Mouse (Mus musculus) MEL (cell line): ENCODE results near the gene Ikzf1. TPM values are rescaled to one million over a fixed set of nuclear protein-coding genes. Genes with fewer than 3 reads are reported as not detected.

ENCODE experiments used
- DNase-seq: peaks from one replicate; pipeline ENCODE4 v3.0.0; 2011; ENCODE audit warnings: low read depth, low spot score
- H3K27ac ChIP-seq: 2 replicates; pipeline ENCODE4 v1.5.1; 2012; ENCODE audit warnings: low read depth, mild to moderate bottlenecking, control low read depth, low read length, moderate library complexity; ENCODE audit not compliant: control insufficient read depth
- H3K27me3 ChIP-seq, 2 experiments: fragments of 150-350 bp in 1 of 2; sonication (generic) in 1 of 2; 2 replicates each; pipeline ENCODE4 v1.6.1; 2012; ENCODE audit warnings: low read length in 2 of 2, mild to moderate bottlenecking in 2 of 2, improper control_type of control experiment in 1 of 2, moderate library complexity in 1 of 2; ENCODE audit not compliant: insufficient read depth in 2 of 2, control insufficient read depth in 1 of 2
- H3K36me3 ChIP-seq, 2 experiments: 2 replicates each; pipeline ENCODE4 v1.6.1; 2012 to 2014; ENCODE audit warnings: low read length in 2 of 2, improper control_type of control experiment in 1 of 2, inconsistent platforms in 1 of 2, mild to moderate bottlenecking in 1 of 2; ENCODE audit not compliant: insufficient read depth in 2 of 2, control insufficient read depth in 1 of 2
- H3K4me1 ChIP-seq, 2 experiments: fragments of 150-350 bp in 1 of 2; sonication (generic) in 1 of 2; 2 replicates each; pipeline ENCODE4 v1.6.1; 2012; ENCODE audit warnings: low read length in 2 of 2, improper control_type of control experiment in 1 of 2, mild to moderate bottlenecking in 1 of 2; ENCODE audit not compliant: insufficient read depth in 2 of 2, control insufficient read depth in 1 of 2
- H3K4me3 ChIP-seq, 2 experiments: fragments of 150-350 bp in 1 of 2; sonication (generic) in 1 of 2; 2 replicates each; pipeline ENCODE4 v1.5.1; 2012; ENCODE audit warnings: low read depth in 2 of 2, low read length in 2 of 2, mild to moderate bottlenecking in 2 of 2, moderate library complexity in 2 of 2, control low read depth in 1 of 2, improper control_type of control experiment in 1 of 2; ENCODE audit not compliant: control insufficient read depth in 1 of 2, insufficient read depth in 1 of 2
- H3K79me2 ChIP-seq: 2 replicates; pipeline ENCODE4 v1.6.1; 2012; ENCODE audit warnings: mild to moderate bottlenecking, low read length, moderate library complexity; ENCODE audit not compliant: control insufficient read depth, poor library complexity, insufficient read depth
- H3K9ac ChIP-seq: 2 replicates; pipeline ENCODE4 v1.6.1; 2012; ENCODE audit warnings: low read depth, mild to moderate bottlenecking, control low read depth, low read length, moderate library complexity; ENCODE audit not compliant: control insufficient read depth, poor library complexity, severe bottlenecking
- H3K9me3 ChIP-seq: fragments of 150-350 bp; sonication (generic); replicated peaks from 2 replicates; pipeline ENCODE4 v1.6.1; 2012; ENCODE audit warnings: mild to moderate bottlenecking, low read length, improper control_type of control experiment, moderate library complexity; ENCODE audit not compliant: insufficient read depth
- CTCF ChIP-seq, 3 experiments: IDR thresholded peaks in 2 of 3; conservative IDR thresholded peaks in 1 of 3; 2 replicates each; pipeline ENCODE4 v1.5.1; 2011 to 2012; ENCODE audit warnings: low read length in 3 of 3, low read depth in 2 of 3, mild to moderate bottlenecking in 2 of 3, improper control_type of control experiment in 1 of 3, inconsistent platforms in 1 of 3, mixed read lengths in 1 of 3, moderate library complexity in 1 of 3; ENCODE audit not compliant: control insufficient read depth in 1 of 3, insufficient read depth in 1 of 3, poor library complexity in 1 of 3, severe bottlenecking in 1 of 3
- ELF1 ChIP-seq: IDR thresholded peaks from 2 replicates; pipeline ENCODE4 v1.6.1; 2014; ENCODE audit warnings: low read depth, mild to moderate bottlenecking, inconsistent platforms, low read length, improper control_type of control experiment, moderate library complexity
- EP300 ChIP-seq, 2 experiments: IDR thresholded peaks; 2 replicates each; pipeline ENCODE4 v1.6.1; 2011; ENCODE audit warnings: improper control_type of control experiment in 2 of 2, low read length in 2 of 2, low read depth in 1 of 2, mild to moderate bottlenecking in 1 of 2
- ETS1 ChIP-seq: IDR thresholded peaks from 2 replicates; pipeline ENCODE4 v1.6.1; 2012; ENCODE audit warnings: low read depth, mild to moderate bottlenecking, inconsistent platforms, low read length, improper control_type of control experiment, moderate library complexity
- GATA1 ChIP-seq: IDR thresholded peaks from 2 replicates; pipeline ENCODE4 v1.6.1; 2011; ENCODE audit warnings: low read depth, low read length, improper control_type of control experiment
- KAT2A ChIP-seq: conservative IDR thresholded peaks from 2 replicates; pipeline ENCODE4 v1.6.1; 2012; ENCODE audit warnings: low read depth, low read length, improper control_type of control experiment, inconsistent platforms
- MEF2A ChIP-seq: IDR thresholded peaks from 2 replicates; pipeline ENCODE4 v1.6.1; 2014; ENCODE audit warnings: low read depth, mild to moderate bottlenecking, inconsistent platforms, low read length, improper control_type of control experiment; ENCODE audit not compliant: poor library complexity, insufficient replicate concordance, severe bottlenecking; ENCODE audit errors: extremely low read depth
- MYB ChIP-seq: IDR thresholded peaks from 2 replicates; pipeline ENCODE4 v1.6.1; 2011; ENCODE audit warnings: mild to moderate bottlenecking, low read depth, low read length, improper control_type of control experiment
- NRF1 ChIP-seq: IDR thresholded peaks from 2 replicates; pipeline ENCODE4 v1.6.1; 2014; ENCODE audit warnings: low read depth, mild to moderate bottlenecking, inconsistent platforms, low read length, improper control_type of control experiment, moderate library complexity; ENCODE audit not compliant: poor library complexity, insufficient read depth, severe bottlenecking
- POLR2AphosphoS2 ChIP-seq: IDR thresholded peaks from 2 replicates; pipeline ENCODE4 v1.6.1; 2011; ENCODE audit warnings: low read length, improper control_type of control experiment
- POLR2AphosphoS5 ChIP-seq: IDR thresholded peaks from 2 replicates; pipeline ENCODE4 v1.6.1; 2012; ENCODE audit warnings: low read depth, borderline replicate concordance, mild to moderate bottlenecking, inconsistent platforms, low read length, moderate library complexity, mixed read lengths
- RCOR1 ChIP-seq: IDR thresholded peaks from 2 replicates; pipeline ENCODE4 v1.6.1; 2012; ENCODE audit warnings: low read depth, mild to moderate bottlenecking, inconsistent platforms, low read length, improper control_type of control experiment
- TCF12 ChIP-seq: IDR thresholded peaks from 2 replicates; pipeline ENCODE4 v1.6.1; 2014; ENCODE audit warnings: low read depth, mild to moderate bottlenecking, inconsistent platforms, low read length, improper control_type of control experiment, moderate library complexity
- ZNF384 ChIP-seq: IDR thresholded peaks from 2 replicates; pipeline ENCODE4 v1.6.1; 2012; ENCODE audit warnings: low read depth, mild to moderate bottlenecking, inconsistent platforms, low read length, improper control_type of control experiment
- polyA plus RNA-seq, 2 experiments: library from polyadenylated mRNA; stranded (reverse) in 1 of 2; unstranded in 1 of 2; fragments of >175 nt in 1 of 2; fragments of >200 nt in 1 of 2; gene quantifications; 2 replicates each; pipeline versions ENCODE4 v1.2.1 to v1.2.4; 2012; ENCODE audit warnings: low replicate concordance in 2 of 2, low read depth in 1 of 2; ENCODE audit not compliant: insufficient read length in 2 of 2, insufficient read depth in 1 of 2, missing spikeins in 1 of 2
- total RNA-seq: library from RNA; depleted of rRNA; stranded (reverse); fragments of 300-350 nt; gene quantifications from 2 replicates; pipeline ENCODE4 v1.2.3, GENCODE M21; 2012

Gene Ikzf1
- total and polyA plus RNA-seq, 3 experiments, result 28.0 to 128 (median 90.6) TPM

DNA sequence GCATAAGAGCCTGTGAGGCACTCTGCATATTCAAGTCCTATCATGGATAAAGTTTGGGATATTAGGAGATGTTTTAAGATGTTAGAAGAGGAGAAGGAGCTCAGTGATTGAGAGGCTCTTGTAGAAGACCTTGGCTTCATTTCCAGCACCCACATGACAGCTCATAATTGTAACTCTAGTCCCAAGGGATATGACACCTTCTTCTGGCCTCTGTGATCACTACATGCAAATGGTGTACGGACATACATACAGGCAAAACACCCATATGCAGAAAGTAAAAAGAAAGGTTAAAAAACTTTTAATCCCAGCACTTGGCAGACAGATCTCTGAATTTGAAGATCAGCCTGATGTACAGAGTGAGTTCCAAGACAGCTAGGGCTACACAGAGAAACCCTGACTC lies 113.9 kb downstream of the Ikzf1 start:
- H3K4me3 ChIP-seq, result no peak overlapping the region
- no peak overlapping the region for H3K27ac ChIP-seq
- H3K4me1 ChIP-seq, result peaks cover 17 to 26% of the 10 kb centered on the region in 2 experiments
- no peak for DNase-seq
- TF ChIP-seq CTCF (IDR thresholded peaks at IDR 0.05 in 2 of 3, conservative IDR thresholded peaks at IDR 0.05 in 1 of 3; ENCODE audit: control insufficient read depth in 1 of 3, insufficient read depth in 1 of 3, low read depth in 2 of 3, low read length in 3 of 3, poor library complexity in 1 of 3, severe bottlenecking in 1 of 3), result no peak
- TF ChIP-seq ZNF384, result no peak
- TF ChIP-seq RCOR1, result no peak
- TF ChIP-seq KAT2A, result no peak
- TF ChIP-seq POLR2AphosphoS5, result no peak
- no peak for TF ChIP-seq ELF1
- peaks cover 33 to 53% of the 10 kb centered on the region in 2 experiments for H3K36me3 ChIP-seq
- H3K9ac ChIP-seq, result no peak overlapping the region
- no peaks in the 10 kb centered on the region for H3K9me3 ChIP-seq
- no peaks in the 10 kb centered on the region for H3K27me3 ChIP-seq
- peaks cover 12% of the 10 kb centered on the region for H3K79me2 ChIP-seq

DNA sequence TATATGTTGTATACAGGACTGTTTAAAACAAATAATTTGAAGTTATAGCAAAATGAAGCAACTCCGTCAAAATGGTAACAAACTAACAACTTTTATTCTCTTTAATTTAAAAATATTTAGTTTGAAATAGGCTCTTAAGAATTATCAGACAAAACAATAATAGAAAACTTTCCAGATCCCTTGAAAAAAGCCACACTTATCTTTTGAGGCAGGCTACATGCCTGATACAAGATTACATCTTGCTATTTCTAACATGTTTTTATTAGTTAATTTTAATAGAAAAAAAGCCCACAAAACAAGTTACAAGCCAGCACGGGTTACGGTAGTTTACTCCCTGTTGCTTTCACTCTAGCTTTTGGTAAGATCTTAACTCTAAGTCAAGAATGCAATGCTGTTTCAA lies 115.5 kb downstream of the Ikzf1 start:
- H3K4me3 ChIP-seq, result no peak overlapping the region
- H3K9me3 ChIP-seq, result no peaks in the 10 kb centered on the region
- H3K9ac ChIP-seq, result no peak overlapping the region
- peaks cover 15% of the 10 kb centered on the region for H3K79me2 ChIP-seq
- TF ChIP-seq TCF12 (peak; percentile 64; the same call in 1 of the 2 replicates), ZNF384 (peak; percentile 44), ETS1 (peak; percentile 34; the same call in 1 of the 2 replicates), RCOR1 (no peak; the same call in 1 of the 2 replicates), NRF1 (no peak), MYB (no peak), POLR2AphosphoS2 (0 out of 2 replicates have a peak, but pooled peaks have one; percentile 7), GATA1 (0 out of 2 replicates have a peak, but pooled peaks have one; percentile 40), MEF2A (0 out of 2 replicates have a peak, but pooled peaks have one; percentile 20), EP300 (IDR thresholded peaks at IDR 0.05; ENCODE audit: low read depth in 1 of 2, low read length in 2 of 2) (peak; percentile 29 to 44; a peak in 2 of 4 replicates)
- DNase-seq, result no peak
- H3K4me1 ChIP-seq, result peaks cover 17 to 30% of the 10 kb centered on the region in 2 experiments
- H3K36me3 ChIP-seq, result peaks cover 44 to 60% of the 10 kb centered on the region in 2 experiments
- no peak overlapping the region for H3K27ac ChIP-seq
- no peaks in the 10 kb centered on the region for H3K27me3 ChIP-seq
